Mouse (Mus musculus) liver, embryonic 16.5 days (tissue): ENCODE data around the gene Tjp1. TPM values are rescaled to one million over a fixed set of nuclear protein-coding genes. Genes with fewer than 3 reads are reported as not detected.

Source experiments
- ATAC-seq: fragments of 200-750 bp; cut with Nextera tagmentation; 2 replicates; pipeline ENCODE4 v1.8.0; 2017; ENCODE audit warnings: low read depth, mild to moderate bottlenecking, moderate number of reproducible peaks, moderate library complexity
- H3K27ac ChIP-seq: fragments of 300-500 bp; sonication (generic); 2 replicates; pipeline ENCODE4 v1.5.1; 2014; ENCODE audit warnings: mild to moderate bottlenecking, low read length
- H3K27me3 ChIP-seq: fragments of 300-500 bp; sonication (generic); 2 replicates; pipeline ENCODE4 v1.6.1; 2014; ENCODE audit warnings: low read depth, low read length, mixed read lengths; ENCODE audit not compliant: control insufficient read depth, insufficient read depth
- H3K36me3 ChIP-seq: fragments of 300-500 bp; sonication (generic); 2 replicates; pipeline ENCODE4 v1.6.1; 2014; ENCODE audit warnings: mild to moderate bottlenecking; ENCODE audit not compliant: control insufficient read depth, insufficient read depth
- H3K4me1 ChIP-seq: fragments of 300-500 bp; sonication (generic); 2 replicates; pipeline ENCODE4 v1.6.1; 2014; ENCODE audit warnings: low read depth, low read length, mixed read lengths; ENCODE audit not compliant: control insufficient read depth
- H3K4me2 ChIP-seq: fragments of 300-500 bp; sonication (generic); 2 replicates; pipeline ENCODE4 v1.6.1; 2014; ENCODE audit warnings: low read depth, low read length, mixed read lengths
- H3K4me3 ChIP-seq: fragments of 300-500 bp; sonication (generic); 2 replicates; pipeline ENCODE4 v1.5.1; 2014; ENCODE audit warnings: low read depth, mild to moderate bottlenecking, low read length
- H3K9ac ChIP-seq: fragments of 300-500 bp; sonication (generic); 2 replicates; pipeline ENCODE4 v1.6.1; 2014; ENCODE audit warnings: low read depth, low read length
- H3K9me3 ChIP-seq: fragments of 300-500 bp; sonication (generic); replicated peaks from 2 replicates; pipeline ENCODE4 v1.6.1; 2016; ENCODE audit warnings: low read length; ENCODE audit not compliant: control insufficient read depth
- WGBS: fragments of 180-500 bp; shearing (Covaris S2); extraction: QIAGEN DNeasy Blood & Tissue Kit; methylation state at CpG from one replicate; pipeline ENCODE4 v1.1.7; 2014; ENCODE audit not compliant: insufficient replicate concordance; 5-methylcytosine and 5-hydroxymethylcytosine counted together
- polyA plus RNA-seq: library from polyadenylated mRNA; unstranded; fragments of >200 nt; fragmentation: Nextera tagmentation; extraction: Ambion mirVana; gene quantifications from 2 replicates; pipeline ENCODE4 v1.2.1, GENCODE M21; 2015

Gene Tjp1
- polyA plus RNA-seq, 1 experiment from 2014 or later = 5.1 TPM

- no peaks in the 10 kb centered on the region for H3K9me3 ChIP-seq
- H3K4me3 ChIP-seq = no peak overlapping the region
- ATAC-seq = no peak
- no peak overlapping the region for H3K27ac ChIP-seq
- no peak overlapping the region for H3K9ac ChIP-seq
- peak overlapping the region; percentile 30 for H3K4me2 ChIP-seq
- H3K27me3 ChIP-seq = no peaks in the 10 kb centered on the region
- 6% methylated on average over 17 of the region's 17 CpGs for WGBS
- H3K36me3 ChIP-seq = no peaks in the 10 kb centered on the region
- no peaks in the 10 kb centered on the region for H3K4me1 ChIP-seq
Measured at GRCm38 (mm10) chr7:65393704-65394452, 133.7 kb downstream of the Tjp1 start.

GRCm38 (mm10) chr7:65392986-65393385 lies 134.6 kb downstream of the Tjp1 start:
- H3K4me2 ChIP-seq = peak overlapping the region; percentile 30; the same call in 1 of the 2 replicates

GRCm38 (mm10) chr7:65389539-65389938 lies 138.0 kb downstream of the Tjp1 start:
- Histone ChIP-seq H3K27me3 (no peaks in the 10 kb centered on the region), H3K4me3 (no peak overlapping the region), H3K36me3 (no peaks in the 10 kb centered on the region), H3K4me1 (no peaks in the 10 kb centered on the region), H3K9ac (no peak overlapping the region), H3K27ac (no peak overlapping the region), H3K9me3 (no peaks in the 10 kb centered on the region), H3K4me2 (no peak overlapping the region)
- ATAC-seq = no peak
- WGBS = 62% methylated on average over 7 of the region's 7 CpGs

More at GRCm38 (mm10) chr7:65392986-65393385, 134.6 kb downstream of the Tjp1 start:
- WGBS = 42% methylated on average over 9 of the region's 9 CpGs
- Histone ChIP-seq H3K27ac (no peak overlapping the region), H3K36me3 (no peaks in the 10 kb centered on the region), H3K27me3 (no peaks in the 10 kb centered on the region), H3K4me3 (no peak overlapping the region), H3K4me1 (no peaks in the 10 kb centered on the region), H3K9me3 (no peaks in the 10 kb centered on the region), H3K9ac (no peak overlapping the region)
- ATAC-seq = no peak

- no peaks in the 10 kb centered on the region for H3K36me3 ChIP-seq
- WGBS = 74% methylated on average over 8 of the region's 8 CpGs
- no peak overlapping the region for H3K27ac ChIP-seq
- H3K9ac ChIP-seq = no peak overlapping the region
- no peaks in the 10 kb centered on the region for H3K4me1 ChIP-seq
- no peaks in the 10 kb centered on the region for H3K27me3 ChIP-seq
- no peak overlapping the region for H3K4me2 ChIP-seq
- no peak overlapping the region for H3K4me3 ChIP-seq
- H3K9me3 ChIP-seq = no peaks in the 10 kb centered on the region
- ATAC-seq = no peak
Measured at GRCm38 (mm10) chr7:65388243-65389013, 139.2 kb downstream of the Tjp1 start.

GRCm38 (mm10) chr7:65387560-65388175 lies 139.9 kb downstream of the Tjp1 start:
- no peak overlapping the region for H3K4me3 ChIP-seq
- WGBS = 67% methylated on average over 7 of the region's 7 CpGs
- no peaks in the 10 kb centered on the region for H3K9me3 ChIP-seq
- no peak overlapping the region for H3K27ac ChIP-seq
- no peak for ATAC-seq
- H3K4me1 ChIP-seq = no peaks in the 10 kb centered on the region
- no peak overlapping the region for H3K9ac ChIP-seq
- H3K27me3 ChIP-seq = no peaks in the 10 kb centered on the region
- no peaks in the 10 kb centered on the region for H3K36me3 ChIP-seq
- H3K4me2 ChIP-seq = no peak overlapping the region

GRCm38 (mm10) chr7:65384775-65385174 lies 142.8 kb downstream of the Tjp1 start:
- no peaks in the 10 kb centered on the region for H3K4me1 ChIP-seq
- 63% methylated on average over 7 of the region's 7 CpGs for WGBS
- no peak overlapping the region for H3K4me3 ChIP-seq
- no peaks in the 10 kb centered on the region for H3K36me3 ChIP-seq
- no peak overlapping the region for H3K27ac ChIP-seq
- no peak for ATAC-seq
- H3K4me2 ChIP-seq = no peak overlapping the region
- H3K27me3 ChIP-seq = peaks cover 3% of the 10 kb centered on the region; the same call in 1 of the 2 replicates
- no peaks in the 10 kb centered on the region for H3K9me3 ChIP-seq
- H3K9ac ChIP-seq = no peak overlapping the region

- Histone ChIP-seq H3K36me3 (no peaks in the 10 kb centered on the region), H3K4me3 (no peak overlapping the region), H3K9ac (no peak overlapping the region), H3K27me3 (peaks cover 9% of the 10 kb centered on the region; the same call in 1 of the 2 replicates), H3K9me3 (no peaks in the 10 kb centered on the region), H3K4me1 (no peaks in the 10 kb centered on the region), H3K4me2 (no peak overlapping the region), H3K27ac (no peak overlapping the region)
- ATAC-seq = no peak
- 59% methylated on average over 10 of the region's 10 CpGs for WGBS
Measured at GRCm38 (mm10) chr7:65382515-65383283, 144.9 kb downstream of the Tjp1 start.

GRCm38 (mm10) chr7:65381896-65382295 lies 145.7 kb downstream of the Tjp1 start:
- Histone ChIP-seq H3K9ac (no peak overlapping the region), H3K4me1 (no peaks in the 10 kb centered on the region), H3K4me3 (no peak overlapping the region), H3K4me2 (no peak overlapping the region), H3K36me3 (no peaks in the 10 kb centered on the region), H3K9me3 (no peaks in the 10 kb centered on the region), H3K27ac (no peak overlapping the region), H3K27me3 (peaks cover 9% of the 10 kb centered on the region; the same call in 1 of the 2 replicates)
- ATAC-seq = no peak
- WGBS = 35% methylated on average over 6 of the region's 6 CpGs
